Mouse (Mus musculus) forebrain, embryonic 14.5 days (tissue): ENCODE results near the gene Mslnl. TPM values are rescaled to one million over a fixed set of nuclear protein-coding genes. Genes with fewer than 3 reads are reported as not detected.

ENCODE experiments used
- ATAC-seq: fragments of 200-750 bp; cut with Nextera tagmentation; 2 replicates; pipeline ENCODE4 v1.8.0; 2017; ENCODE audit warnings: mild to moderate bottlenecking, moderate library complexity
- DNase-seq: peaks from one replicate; pipeline ENCODE4 v3.0.0-alpha.2; 2015; ENCODE audit warnings: low spot score
- H3K27ac ChIP-seq: fragments of 300-500 bp; sonication (generic); 2 replicates; pipeline ENCODE4 v1.5.1; 2014; ENCODE audit warnings: low read depth, mild to moderate bottlenecking, control low read depth, low read length, moderate library complexity
- H3K27me3 ChIP-seq: fragments of 300-500 bp; sonication (generic); replicated peaks from 2 replicates; pipeline ENCODE4 v1.6.1; 2014; ENCODE audit warnings: low read length, control low read depth, mixed read lengths; ENCODE audit not compliant: control insufficient read depth, insufficient read depth
- H3K36me3 ChIP-seq: fragments of 300-500 bp; sonication (generic); 2 replicates; pipeline ENCODE4 v1.6.1; 2014; ENCODE audit warnings: low read length, control low read depth; ENCODE audit not compliant: control insufficient read depth, insufficient read depth
- H3K4me1 ChIP-seq: fragments of 300-500 bp; sonication (generic); 2 replicates; pipeline ENCODE4 v1.6.1; 2014; ENCODE audit warnings: antibody characterized with exemption, low read length, control low read depth; ENCODE audit not compliant: control insufficient read depth, insufficient read depth
- H3K4me2 ChIP-seq: fragments of 300-500 bp; sonication (generic); 2 replicates; pipeline ENCODE4 v1.6.1; 2014; ENCODE audit warnings: mild to moderate bottlenecking, control low read depth, low read length
- H3K4me3 ChIP-seq: fragments of 300-500 bp; sonication (generic); 2 replicates; pipeline ENCODE4 v1.5.1; 2014; ENCODE audit warnings: low read depth, low read length, control low read depth
- H3K9ac ChIP-seq: fragments of 300-500 bp; sonication (generic); 2 replicates; pipeline ENCODE4 v1.6.1; 2014; ENCODE audit warnings: mild to moderate bottlenecking, low read length, control low read depth, moderate library complexity
- H3K9me3 ChIP-seq: fragments of 300-500 bp; sonication (generic); replicated peaks from 2 replicates; pipeline ENCODE4 v1.6.1; 2016; ENCODE audit warnings: low read length, control low read depth, mixed read lengths; ENCODE audit not compliant: control insufficient read depth
- WGBS: fragments of 180-500 bp; shearing (Covaris S2); extraction: QIAGEN DNeasy Blood & Tissue Kit; methylation state at CpG from one replicate; pipeline ENCODE4 v1.1.7; 2014; 5-methylcytosine and 5-hydroxymethylcytosine counted together
- polyA plus RNA-seq: library from polyadenylated mRNA; unstranded; fragments of >200 nt; fragmentation: Nextera tagmentation; extraction: Ambion mirVana; gene quantifications from 2 replicates; pipeline ENCODE4 v1.2.1, GENCODE M21; 2014

Gene Mslnl
- polyA plus RNA-seq, 1 experiment from 2014 or later: not detected

DNA sequence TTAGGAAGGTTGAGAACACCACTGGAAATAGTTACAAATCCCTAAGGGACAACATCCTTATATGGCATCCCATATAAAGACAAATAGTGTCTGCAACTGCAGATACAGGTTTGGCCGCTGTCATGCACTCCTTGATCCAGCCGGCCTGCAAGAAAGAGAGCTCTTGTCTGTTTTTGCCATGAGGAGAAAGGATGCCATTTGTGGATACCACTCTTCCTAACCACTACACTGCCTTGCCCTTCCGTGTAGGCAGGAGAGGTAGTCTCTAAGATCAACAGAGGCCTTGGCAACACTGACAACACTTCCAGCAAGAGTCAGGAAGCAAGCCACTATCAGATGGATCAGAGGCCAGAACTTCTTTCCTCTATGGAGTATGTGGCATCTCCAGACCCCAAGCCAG is 50.4 kb downstream of the Mslnl start, which contains the start of gene Ccdc78:
Gene Ccdc78, plus strand, starts transcription at position 301 of the 400 bp plus-strand sequence.
- peaks cover 54% of the 10 kb centered on the region for H3K36me3 ChIP-seq
- 92% methylated on average over 3 of the region's 3 CpGs for WGBS

DNA sequence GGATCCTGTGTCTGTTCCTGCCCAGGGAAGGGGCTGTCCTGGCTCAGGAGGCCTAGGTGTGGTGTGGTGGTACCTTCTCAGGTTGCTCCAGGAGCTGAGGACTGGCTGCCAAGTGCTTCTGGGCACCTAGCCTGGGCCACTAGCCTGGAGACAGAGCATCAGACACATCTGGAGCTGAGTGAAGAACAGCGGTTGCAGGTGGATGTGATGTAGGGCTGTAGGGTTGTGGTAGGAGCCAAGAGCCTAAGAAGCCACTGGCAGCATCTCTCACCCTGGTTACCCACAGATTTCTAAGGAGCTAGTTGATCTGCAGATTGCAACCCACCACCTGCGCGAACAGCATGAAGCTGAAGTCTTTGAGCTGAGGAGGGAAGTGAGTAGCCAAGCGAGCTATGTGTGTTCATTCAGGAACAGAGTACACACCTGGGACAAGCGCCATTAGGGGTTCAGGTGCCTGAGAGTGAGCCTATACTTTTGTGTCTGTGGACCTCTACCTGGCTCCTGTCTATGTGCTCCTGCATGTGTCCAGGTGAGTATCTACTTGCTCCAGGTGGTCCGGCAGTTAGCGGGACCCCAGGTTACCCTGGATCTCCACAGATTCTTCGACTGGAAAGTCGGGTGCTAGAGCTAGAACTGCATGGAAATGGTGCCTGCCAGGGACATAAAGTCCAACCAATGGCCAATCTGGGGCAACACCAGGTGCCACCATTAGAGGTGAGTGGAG is 51.1 kb downstream of the Mslnl start:
- no peak overlapping the region for H3K9ac ChIP-seq
- WGBS: 93% methylated on average over 9 of the region's 9 CpGs

More for the DNA sequence above, 50.4 kb downstream of the Mslnl start, which contains the start of gene Ccdc78:
- H3K4me1 ChIP-seq: peaks cover 13% of the 10 kb centered on the region
- H3K4me3 ChIP-seq: peak within 1 kb of the TSS; percentile 64
- DNase-seq: no peak
- ATAC-seq: no peak
- H3K9me3 ChIP-seq: no peaks in the 10 kb centered on the region
- peak within 1 kb of the TSS; percentile 87 for H3K4me2 ChIP-seq
- peak within 1 kb of the TSS; percentile 86 for H3K9ac ChIP-seq
- H3K27ac ChIP-seq: peak within 1 kb of the TSS; percentile 81
- no peaks in the 10 kb centered on the region for H3K27me3 ChIP-seq

DNA sequence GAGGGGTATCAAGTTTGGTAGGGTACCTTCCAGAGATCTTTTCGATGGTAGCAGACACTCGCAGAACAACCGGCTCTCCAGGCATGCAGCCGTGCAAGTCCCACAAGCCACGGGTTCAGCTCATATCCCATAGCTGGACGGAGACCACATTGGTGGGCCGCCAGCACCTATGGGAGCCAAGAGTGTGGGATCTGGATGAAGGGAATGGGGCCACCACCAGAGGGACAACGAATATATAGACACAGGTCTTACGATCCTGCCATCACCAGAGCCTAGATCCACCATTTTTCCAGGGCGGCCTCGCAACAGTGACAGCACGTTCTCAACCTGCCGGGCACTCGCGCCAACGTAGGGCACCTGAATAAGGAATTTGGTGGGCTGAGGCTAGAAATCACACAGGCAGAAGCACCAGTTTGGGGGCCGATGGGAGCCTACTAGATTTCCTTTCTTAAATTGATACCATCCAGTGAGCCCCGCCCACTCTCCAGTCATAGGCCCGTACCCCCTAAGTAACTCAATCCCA is 55.5 kb downstream of the Mslnl start:
- H3K27ac ChIP-seq: peak overlapping the region; percentile 93
- no peaks in the 10 kb centered on the region for H3K9me3 ChIP-seq
- H3K4me2 ChIP-seq: peak overlapping the region; percentile 95
- peak overlapping the region; percentile 72 for H3K9ac ChIP-seq
- peak overlapping the region; percentile 65 for H3K4me3 ChIP-seq
- ATAC-seq: no peak; the same call in 1 of the 2 replicates
- peaks cover 34% of the 10 kb centered on the region for H3K4me1 ChIP-seq
- WGBS: 27% methylated on average over 19 of the region's 19 CpGs
- H3K27me3 ChIP-seq: no peaks in the 10 kb centered on the region
- peaks cover 24% of the 10 kb centered on the region for H3K36me3 ChIP-seq
- no peak for DNase-seq

More for the DNA sequence above, 51.1 kb downstream of the Mslnl start:
- no peaks in the 10 kb centered on the region for H3K9me3 ChIP-seq
- H3K27ac ChIP-seq: no peak overlapping the region
- no peak for DNase-seq
- no peak overlapping the region for H3K4me2 ChIP-seq
- ATAC-seq: no peak
- H3K27me3 ChIP-seq: no peaks in the 10 kb centered on the region
- H3K36me3 ChIP-seq: peaks cover 47% of the 10 kb centered on the region
- no peak overlapping the region for H3K4me3 ChIP-seq
- peaks cover 16% of the 10 kb centered on the region for H3K4me1 ChIP-seq

- peak overlapping the region; percentile 95 for H3K4me2 ChIP-seq
- DNase-seq: peak; percentile 86
- H3K4me3 ChIP-seq: peak overlapping the region; percentile 65
- H3K9me3 ChIP-seq: no peaks in the 10 kb centered on the region
- WGBS: under 1% methylated on average over 45 of the region's 45 CpGs
- peak overlapping the region; percentile 72 for H3K9ac ChIP-seq
- peaks cover 38% of the 10 kb centered on the region for H3K4me1 ChIP-seq
- H3K27me3 ChIP-seq: no peaks in the 10 kb centered on the region
- peak overlapping the region; percentile 93 for H3K27ac ChIP-seq
- peaks cover 24% of the 10 kb centered on the region for H3K36me3 ChIP-seq
- peak; percentile 65 for ATAC-seq
Observed at GRCm38 (mm10) chr17:25791843-25792527, 56.1 kb downstream of the Mslnl start.

DNA sequence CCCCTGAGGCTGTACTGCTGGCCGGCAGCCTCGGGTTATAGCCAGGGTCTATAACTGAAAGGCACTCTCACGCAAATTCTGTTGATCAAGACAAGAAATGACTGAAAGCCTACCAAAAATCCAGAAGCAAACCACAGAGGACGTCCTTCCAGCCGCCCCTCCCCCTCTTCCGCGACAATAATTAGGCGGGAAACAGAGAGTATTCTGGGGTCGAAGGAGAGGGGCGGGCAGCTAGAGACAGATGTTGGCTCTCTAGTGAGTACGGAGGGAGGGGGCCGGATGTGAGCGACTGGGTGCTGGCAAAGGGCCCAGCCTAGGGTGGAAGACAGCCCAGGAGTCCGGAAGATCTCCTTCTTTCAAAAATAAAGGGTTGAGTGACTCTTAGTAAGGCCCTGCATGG is 56.8 kb downstream of the Mslnl start, which contains the start of gene Fam173a:
Gene Fam173a, minus strand, starts transcription at position 287 of the 400 bp plus-strand sequence.
- no peaks in the 10 kb centered on the region for H3K9me3 ChIP-seq
- H3K27me3 ChIP-seq: no peaks in the 10 kb centered on the region
- 0% methylated on average over 14 of the region's 14 CpGs for WGBS
- H3K27ac ChIP-seq: peak within 1 kb of the TSS; percentile 93
- DNase-seq (peak; percentile 85), ATAC-seq (peak; percentile 63)
- peak within 1 kb of the TSS; percentile 95 for H3K4me2 ChIP-seq
- H3K4me1 ChIP-seq: peaks cover 41% of the 10 kb centered on the region
- peaks cover 19% of the 10 kb centered on the region for H3K36me3 ChIP-seq
- peak within 1 kb of the TSS; percentile 65 for H3K4me3 ChIP-seq
- peak within 1 kb of the TSS; percentile 72 for H3K9ac ChIP-seq

DNA sequence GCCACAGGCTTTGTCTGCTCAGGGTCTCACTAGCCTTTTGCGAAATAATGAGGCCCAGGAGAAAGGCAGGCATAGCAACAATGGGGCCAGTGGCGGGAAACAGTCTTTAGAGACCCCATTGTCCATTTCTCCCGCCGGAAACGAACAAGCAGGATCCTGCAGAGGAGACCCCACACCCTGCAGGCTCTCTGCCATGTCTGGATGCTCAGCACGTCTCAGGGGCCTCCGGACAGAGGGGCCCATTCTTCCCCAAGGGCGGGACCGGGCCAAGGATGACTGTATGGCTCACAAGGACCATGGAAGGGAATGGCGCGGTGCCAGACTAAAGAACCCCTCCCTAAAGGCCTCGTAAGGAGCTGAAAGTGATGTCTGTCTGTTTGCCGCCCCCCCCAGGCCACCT is 58.4 kb downstream of the Mslnl start:
- Histone ChIP-seq H3K9ac (peak overlapping the region; percentile 25; the same call in 1 of the 2 replicates), H3K27me3 (no peaks in the 10 kb centered on the region), H3K36me3 (peaks cover 7% of the 10 kb centered on the region; the same call in 1 of the 2 replicates), H3K4me1 (peaks cover 41% of the 10 kb centered on the region), H3K4me2 (peak overlapping the region; percentile 73), H3K9me3 (no peaks in the 10 kb centered on the region), H3K27ac (peak overlapping the region; percentile 60), H3K4me3 (no peak overlapping the region)
- DNase-seq (peak; percentile 46), ATAC-seq (no peak)
- WGBS: 4% methylated on average over 13 of the region's 13 CpGs

GRCm38 (mm10) chr17:25794998-25795397 is 59.2 kb downstream of the Mslnl start:
- WGBS: 50% methylated on average over 17 of the region's 17 CpGs
- Histone ChIP-seq H3K36me3 (no peaks in the 10 kb centered on the region), H3K27ac (peak overlapping the region; percentile 60; the same call in 1 of the 2 replicates), H3K9me3 (no peaks in the 10 kb centered on the region), H3K4me1 (peaks cover 41% of the 10 kb centered on the region), H3K4me3 (peak overlapping the region; percentile 60), H3K27me3 (no peaks in the 10 kb centered on the region), H3K4me2 (peak overlapping the region; percentile 73), H3K9ac (peak overlapping the region; percentile 63)
- DNase-seq (no peak), ATAC-seq (no peak)

DNA sequence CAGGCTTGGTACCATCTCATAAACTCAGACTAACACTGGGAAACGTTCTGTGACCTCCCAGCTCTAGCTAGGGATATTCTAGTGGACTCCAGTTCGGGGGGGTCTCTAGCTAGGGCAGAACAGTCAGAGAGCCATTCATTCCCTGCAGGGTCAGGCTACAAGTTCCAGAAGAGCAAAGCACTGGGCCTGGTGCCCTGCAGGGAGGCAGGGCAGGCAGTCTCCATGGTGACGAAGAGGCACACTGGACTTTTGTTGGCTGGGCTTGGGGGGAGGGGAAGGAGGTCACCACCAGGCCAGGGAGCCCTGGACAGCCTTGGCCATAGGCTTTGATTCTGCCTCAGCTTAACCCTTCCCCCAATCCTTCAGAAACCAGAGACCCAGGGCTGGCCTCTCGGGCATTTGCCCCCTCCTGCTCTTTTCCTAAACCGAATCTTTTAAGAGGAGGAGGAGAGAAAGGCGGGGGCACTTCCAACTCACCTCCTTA is 59.8 kb downstream of the Mslnl start, which contains the start of gene AC134908.4:
Gene AC134908.4, minus strand, starts transcription at position 51 of the 484 bp plus-strand sequence.
- 4% methylated on average over 6 of the region's 6 CpGs for WGBS
- peak within 1 kb of the TSS; percentile 60 for H3K4me3 ChIP-seq
- no peaks in the 10 kb centered on the region for H3K9me3 ChIP-seq
- H3K27me3 ChIP-seq: no peaks in the 10 kb centered on the region
- peak within 1 kb of the TSS; percentile 60 for H3K27ac ChIP-seq
- H3K4me1 ChIP-seq: peaks cover 41% of the 10 kb centered on the region
- DNase-seq (no peak), ATAC-seq (no peak)
- H3K4me2 ChIP-seq: peak within 1 kb of the TSS; percentile 73
- H3K9ac ChIP-seq: peak within 1 kb of the TSS; percentile 63
- H3K36me3 ChIP-seq: no peaks in the 10 kb centered on the region
